Mouse (Mus musculus) urinary bladder, adult 18-20 months (tissue): ENCODE measurements around the gene Wfdc6a.
"Not testable (repeated sequence)": the region's sequence is repeated elsewhere in the genome, so short reads cannot be mapped to it uniquely, and the experiment has no call there.

Experiments
- DNase-seq, 2 experiments: peaks; one replicate each; pipeline ENCODE4 v3.0.0; 2022; ENCODE audit warnings: low spot score in 2 of 2, mixed read lengths in 2 of 2

Gene Wfdc6a

DNA sequence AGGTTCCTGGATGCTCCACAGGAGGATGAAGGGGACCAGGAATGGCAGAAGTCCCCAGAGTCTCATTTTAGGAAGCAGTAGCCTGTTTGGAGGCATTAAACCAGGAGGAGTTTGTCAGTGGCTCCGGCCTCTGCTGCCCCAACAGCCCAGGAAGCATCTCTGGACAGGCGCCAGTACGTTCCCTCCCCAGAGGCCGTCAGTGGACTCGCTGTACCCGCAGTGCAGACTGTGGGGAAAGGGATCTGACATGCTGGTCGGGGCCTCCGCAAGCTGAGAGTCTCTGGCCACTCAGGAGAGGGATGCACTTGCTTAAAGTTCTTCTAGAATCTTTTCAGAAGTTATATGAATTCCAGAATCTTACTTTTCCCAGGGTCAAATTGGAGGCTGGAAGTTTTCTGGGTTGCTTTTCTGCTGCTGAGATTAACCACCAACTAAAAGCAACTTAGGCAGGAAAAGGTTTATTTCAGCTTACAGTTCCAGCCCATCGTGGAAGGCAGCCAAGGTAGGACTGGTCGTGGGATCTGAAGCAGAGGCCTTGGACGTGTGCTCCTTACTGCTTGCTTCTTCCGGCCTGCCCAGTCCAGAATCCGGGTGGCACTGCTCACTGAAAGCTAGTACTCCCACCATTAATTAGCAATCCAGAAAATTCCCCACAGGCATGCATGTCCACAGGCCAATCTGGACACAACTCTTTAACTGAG lies at the start of gene Wfdc6a:
Gene Wfdc6a, minus strand, starts transcription at position 423 of the 701 bp plus-strand sequence.
- DNase-seq = not testable (repeated sequence)

DNA sequence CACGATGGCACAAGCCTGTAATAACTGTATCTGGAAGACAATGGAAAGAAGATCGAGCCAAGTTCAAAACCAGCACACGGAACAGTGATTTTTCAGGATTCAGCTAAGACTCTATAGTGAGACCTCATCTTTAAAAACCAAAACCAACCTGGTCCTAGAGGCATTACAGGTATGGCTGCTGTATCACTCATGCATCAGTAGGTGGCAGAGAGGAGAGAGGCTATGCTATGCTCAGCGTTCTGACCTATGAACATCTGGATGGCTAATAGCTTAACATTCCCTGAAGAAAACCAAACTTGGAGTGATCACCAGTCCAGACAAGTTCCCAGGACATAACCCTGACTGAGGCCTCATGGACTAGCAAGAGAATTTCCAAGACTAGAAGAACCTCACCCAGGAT lies 36.5 kb upstream of the Wfdc6a start:
- DNase-seq = no peak

- DNase-seq = no peak
These were observed 33.8 kb upstream of the Wfdc6a start for GRCm38 (mm10) chr2:164619050-164619449.

GRCm38 (mm10) chr2:164615386-164615785 lies 30.1 kb upstream of the Wfdc6a start:
- DNase-seq = no peak

- not testable (repeated sequence) for DNase-seq
These were observed 28.2 kb upstream of the Wfdc6a start, which contains the start of the genes Wfdc6b and Wfdc8 for GRCm38 (mm10) chr2:164613471-164613870. Wfdc6b (plus strand) TSS chr2:164613522. Wfdc8 (minus strand) TSS chr2:164613626.

DNA sequence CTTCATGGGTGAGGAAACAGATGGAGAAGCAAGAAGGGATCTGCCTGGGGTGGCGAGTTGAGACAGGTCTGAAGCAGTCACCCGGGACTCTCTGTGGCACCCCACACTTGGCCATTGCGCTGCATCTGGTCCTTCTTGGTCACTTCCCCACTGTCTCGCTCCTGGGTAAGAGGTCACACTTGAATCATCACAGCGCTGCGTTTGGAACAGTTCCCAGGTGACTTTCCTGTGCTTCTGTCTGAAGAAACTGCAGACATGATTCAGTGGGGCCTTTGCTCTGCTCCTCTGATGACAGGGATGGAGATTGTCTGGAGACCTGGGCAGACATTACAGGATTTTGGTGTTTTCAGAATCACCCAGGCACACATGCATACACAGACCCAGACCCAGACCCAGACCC lies 23.5 kb upstream of the Wfdc6a start:
- DNase-seq = no peak

- no peak for DNase-seq
These were observed 19.2 kb upstream of the Wfdc6a start for GRCm38 (mm10) chr2:164604411-164604810.

DNA sequence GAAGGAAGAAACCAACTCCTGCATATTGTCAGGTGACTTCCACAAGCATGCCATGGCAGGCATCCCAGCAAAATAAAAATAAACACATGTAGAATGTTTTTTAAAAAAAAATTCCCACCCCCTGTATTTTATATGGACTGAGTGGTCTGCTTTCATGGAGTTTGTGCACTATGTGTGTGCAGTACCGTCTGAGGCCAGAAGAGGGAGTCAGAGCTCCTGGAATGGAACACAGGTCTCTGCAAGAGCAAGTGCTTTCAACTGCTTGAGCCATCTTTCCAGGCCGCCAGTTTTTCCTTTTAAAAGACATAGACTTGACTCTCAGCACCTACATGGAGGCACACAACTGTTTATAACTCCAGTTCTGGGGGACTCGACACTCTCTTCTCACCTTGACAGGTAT lies 18.2 kb upstream of the Wfdc6a start:
- DNase-seq = no peak

- no peak for DNase-seq
These were observed 14.9 kb upstream of the Wfdc6a start for GRCm38 (mm10) chr2:164600179-164600578.

- DNase-seq = no peak
These were observed 8.2 kb upstream of the Wfdc6a start, which contains the start of gene Eppin for GRCm38 (mm10) chr2:164593494-164593893. Eppin (minus strand) TSS chr2:164593594.

DNA sequence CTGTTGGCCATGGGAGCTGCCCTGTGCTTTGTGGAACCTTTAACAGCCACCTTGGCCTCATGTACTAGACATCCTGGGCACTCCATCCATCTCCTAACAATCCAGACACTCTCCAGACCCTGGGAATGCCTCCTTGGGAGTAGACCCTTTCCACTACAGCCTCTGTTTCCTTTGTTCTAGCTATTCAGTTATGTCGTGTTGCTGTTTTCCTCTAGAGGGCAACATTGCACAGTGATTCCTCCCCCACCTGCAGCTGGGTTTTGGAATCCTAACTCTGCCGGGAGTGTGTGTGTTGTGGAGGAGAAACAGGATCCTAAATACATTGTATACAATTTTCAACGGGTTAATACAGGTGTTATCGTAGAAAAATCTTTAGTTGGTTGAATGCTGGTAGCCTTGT lies 6.8 kb upstream of the Wfdc6a start:
- DNase-seq = no peak

DNA sequence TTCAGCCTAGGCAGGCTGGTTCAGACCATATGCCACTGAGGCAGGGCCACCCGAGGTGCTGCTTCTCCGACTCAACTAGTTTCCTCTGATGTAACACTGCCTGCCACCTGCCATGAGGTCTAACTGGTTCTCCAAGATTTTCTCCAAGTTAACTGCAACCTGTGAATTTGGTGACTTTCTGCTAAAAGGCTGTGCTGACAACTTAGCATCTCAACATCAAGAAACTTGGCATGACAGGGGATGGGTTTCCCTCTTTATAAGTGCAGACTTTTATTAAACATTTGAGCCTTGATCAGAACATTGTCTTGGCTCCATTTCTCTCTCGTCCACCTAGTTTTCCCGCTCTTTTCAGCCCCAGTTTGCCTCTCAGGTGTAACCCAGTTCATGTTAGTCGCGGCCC lies 11.9 kb downstream of the Wfdc6a start, which contains the start of gene Spint3:
Gene Spint3, minus strand, starts transcription at position 101 of the 400 bp plus-strand sequence.
- not testable (repeated sequence) for DNase-seq

DNA sequence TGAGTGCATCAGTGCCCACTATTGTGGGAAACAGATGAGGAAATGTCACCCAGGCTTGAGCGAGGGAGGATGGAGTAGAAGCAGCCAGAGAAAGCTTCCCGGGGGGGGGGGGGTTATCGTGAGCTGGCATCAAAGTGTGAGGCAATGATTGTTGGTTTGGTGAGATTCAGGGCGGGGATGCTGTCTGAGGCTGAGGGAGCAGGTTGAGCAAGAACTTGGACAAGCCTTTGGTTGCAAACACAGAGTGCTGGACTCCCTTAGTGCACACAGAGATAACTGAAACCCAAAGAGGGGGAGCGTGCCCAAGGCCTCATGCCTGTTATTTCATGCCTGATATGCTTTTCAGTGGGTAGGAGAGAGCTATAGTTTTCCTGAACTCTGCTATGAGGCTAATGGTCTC lies 17.8 kb downstream of the Wfdc6a start:
- peak in 1 of 2 experiments; percentile 48 for DNase-seq

DNA sequence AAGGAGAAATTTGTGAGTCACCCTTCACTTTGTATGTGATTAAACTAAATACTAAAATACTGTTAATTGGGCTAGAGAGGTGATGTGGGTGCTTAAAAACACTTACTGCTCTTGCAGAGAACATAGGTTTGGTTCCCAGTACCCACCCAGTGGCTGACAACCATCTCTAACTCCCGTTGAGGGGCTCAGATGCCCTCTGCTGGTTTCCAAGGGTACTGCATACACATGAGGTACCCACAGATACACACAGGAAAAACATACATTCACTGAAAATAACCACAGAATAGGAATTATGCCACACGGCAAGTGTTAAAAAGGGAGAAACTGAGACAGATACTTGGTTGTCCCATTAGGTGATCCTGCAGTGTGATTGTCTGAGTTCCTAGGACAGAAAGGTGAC lies 18.2 kb downstream of the Wfdc6a start:
- no peak for DNase-seq

DNA sequence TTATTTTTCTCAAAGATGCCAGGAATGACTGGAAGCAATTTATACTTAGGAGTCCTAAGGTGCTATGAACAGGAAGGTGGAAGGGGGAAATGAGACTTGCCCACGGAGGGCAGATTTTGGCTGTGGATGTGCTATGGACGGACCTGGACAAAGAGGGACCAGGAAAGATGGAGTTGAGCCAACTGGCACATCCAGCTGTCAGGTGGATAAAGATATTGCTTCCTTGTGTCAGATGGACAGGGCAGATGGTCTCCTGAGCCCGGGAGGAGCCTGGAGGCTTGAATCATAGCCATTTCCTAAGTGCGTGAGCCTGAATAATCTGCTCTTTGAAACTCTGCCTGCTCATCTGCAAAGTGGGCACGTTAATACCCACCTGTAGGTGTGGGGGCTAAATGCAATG lies 20.9 kb downstream of the Wfdc6a start:
- DNase-seq = no peak

GRCm38 (mm10) chr2:164563339-164564038 lies 21.8 kb downstream of the Wfdc6a start:
- DNase-seq = peak; percentile 20 to 55

- peak; percentile 44 to 59 for DNase-seq
These were observed 22.7 kb downstream of the Wfdc6a start, which contains the start of gene Wfdc2 for GRCm38 (mm10) chr2:164562391-164563188. Wfdc2 (plus strand) TSS chr2:164562413.

- DNase-seq = no peak
These were observed 25.1 kb downstream of the Wfdc6a start for GRCm38 (mm10) chr2:164560106-164560505.

- peak; percentile 41 to 62 for DNase-seq
These were observed 26.1 kb downstream of the Wfdc6a start for GRCm38 (mm10) chr2:164558991-164559645.

DNA sequence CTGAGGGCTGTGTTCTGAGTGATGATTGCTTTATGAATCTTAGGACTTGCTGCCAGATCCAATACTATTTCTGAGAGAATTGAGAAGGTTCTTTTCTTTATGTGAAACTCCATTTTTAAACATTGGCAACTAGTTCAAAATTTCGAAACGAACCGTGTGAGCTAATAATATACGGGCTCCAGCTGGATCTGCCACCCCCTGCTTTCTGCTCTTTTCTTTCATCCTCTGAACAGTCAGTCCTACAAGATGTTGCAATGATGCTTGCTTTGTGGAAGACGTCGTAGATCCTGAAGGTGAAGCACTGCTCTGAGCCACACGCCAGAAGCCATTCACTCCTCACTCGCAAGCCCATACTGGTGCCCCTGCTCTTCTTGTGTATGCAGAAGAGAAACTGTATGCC lies 26.8 kb downstream of the Wfdc6a start:
- no peak for DNase-seq

- no peak for DNase-seq
These were observed 33.7 kb downstream of the Wfdc6a start for GRCm38 (mm10) chr2:164551502-164551901.

- DNase-seq = no peak
These were observed 34.4 kb downstream of the Wfdc6a start for GRCm38 (mm10) chr2:164550895-164551269.
